Mouse (Mus musculus) G1E (cell line): Measurements from ENCODE around the gene Ephb1. TPM values are rescaled to one million over a fixed set of nuclear protein-coding genes. Genes with fewer than 3 reads are reported as not detected.

Source experiments
- ATAC-seq: 2 replicates; pipeline ENCODE4 v1.8.0; 2016; ENCODE audit warnings: mild to moderate bottlenecking; ENCODE audit not compliant: insufficient number of reproducible peaks, poor library complexity, low FRiP score, severe bottlenecking; ENCODE audit errors: extremely low read depth
- DNase-seq: peaks from one replicate; pipeline ENCODE4 v3.0.0; 2012; ENCODE audit warnings: low spot score
- H3K27me3 ChIP-seq: 2 replicates; pipeline ENCODE4 v1.6.1; 2012; ENCODE audit warnings: mild to moderate bottlenecking, low read length, inconsistent platforms; ENCODE audit not compliant: insufficient read depth
- H3K36me3 ChIP-seq: replicated peaks from 2 replicates; pipeline ENCODE3; 2012; ENCODE audit warnings: mild to moderate bottlenecking, inconsistent platforms
- H3K4me1 ChIP-seq: 2 replicates; pipeline ENCODE4 v1.6.1; 2012; ENCODE audit warnings: low read depth, low read length, inconsistent platforms, mixed read lengths; ENCODE audit not compliant: insufficient read depth
- H3K4me3 ChIP-seq: 2 replicates; pipeline ENCODE4 v1.5.1; 2012; ENCODE audit warnings: low read depth, mild to moderate bottlenecking, inconsistent platforms, low read length, moderate library complexity, mixed read lengths
- H3K9me3 ChIP-seq: replicated peaks from 2 replicates; pipeline ENCODE4 v1.6.1; 2012; ENCODE audit warnings: inconsistent platforms
- CTCF ChIP-seq: IDR thresholded peaks from 2 replicates; pipeline ENCODE4 v1.5.1; 2012; ENCODE audit warnings: low read depth, low read length, inconsistent platforms, mixed read lengths
- GATA1 ChIP-seq: IDR thresholded peaks from 2 replicates; pipeline ENCODE4 v1.6.1; 2012; ENCODE audit warnings: borderline replicate concordance, low read length, inconsistent platforms, mixed read lengths
- GATA2 ChIP-seq: IDR thresholded peaks from 2 replicates; pipeline ENCODE4 v1.6.1; 2012; ENCODE audit warnings: low read depth, low read length, inconsistent platforms, borderline replicate concordance
- POLR2AphosphoS5 ChIP-seq: IDR thresholded peaks from 2 replicates; pipeline ENCODE4 v1.6.1; 2012; ENCODE audit warnings: low read depth, low read length, inconsistent platforms; ENCODE audit not compliant: insufficient replicate concordance
- TAL1 ChIP-seq: conservative IDR thresholded peaks from 2 replicates; pipeline ENCODE4 v1.6.1; 2012; ENCODE audit warnings: low read depth, low read length, inconsistent platforms, mixed read lengths
- polyA plus RNA-seq: library from polyadenylated mRNA; stranded (reverse); fragments of >175 nt; gene quantifications from 2 replicates; pipeline ENCODE4 v1.2.3, GENCODE M21; 2012
- total RNA-seq, 2 experiments: library from RNA; stranded (forward) in 1 of 2; stranded (reverse) in 1 of 2; fragments of 200-1000 nt in 1 of 2; fragments of >200 nt in 1 of 2; fragmentation: Nextera tagmentation in 1 of 2; gene quantifications; 2 replicates each; pipeline ENCODE4 v1.2.3; 2014 to 2017

Gene Ephb1
- total and polyA plus RNA-seq, 3 experiments = 0.05 TPM; not detected in 2

GRCm38 (mm10) chr9:101903406-101903805, 451.1 kb downstream of the Ephb1 start:
- no peaks in the 10 kb centered on the region for H3K4me1 ChIP-seq
- no peak for DNase-seq
- H3K27me3 ChIP-seq = no peaks in the 10 kb centered on the region
- TF ChIP-seq GATA2 (no peak), TAL1 (no peak), CTCF (no peak), GATA1 (no peak), POLR2AphosphoS5 (no peak)
- no peak overlapping the region for H3K4me3 ChIP-seq
- no peaks in the 10 kb centered on the region for H3K36me3 ChIP-seq
- ATAC-seq = no peak
- H3K9me3 ChIP-seq = peaks cover 25% of the 10 kb centered on the region

GRCm38 (mm10) chr9:101897851-101898250, 456.6 kb downstream of the Ephb1 start:
- no peaks in the 10 kb centered on the region for H3K27me3 ChIP-seq
- peaks cover 12% of the 10 kb centered on the region for H3K9me3 ChIP-seq
- no peak for TF ChIP-seq TAL1
- TF ChIP-seq GATA1 = no peak
- no peak for TF ChIP-seq CTCF
- TF ChIP-seq GATA2 = no peak
- no peak for TF ChIP-seq POLR2AphosphoS5
- DNase-seq (no peak), ATAC-seq (no peak)
- H3K4me3 ChIP-seq = no peak overlapping the region
- no peaks in the 10 kb centered on the region for H3K4me1 ChIP-seq
- no peaks in the 10 kb centered on the region for H3K36me3 ChIP-seq

GRCm38 (mm10) chr9:101883295-101883694, 471.2 kb downstream of the Ephb1 start:
- Histone ChIP-seq H3K9me3 (peaks cover 52% of the 10 kb centered on the region), H3K36me3 (no peaks in the 10 kb centered on the region), H3K27me3 (no peaks in the 10 kb centered on the region), H3K4me1 (no peaks in the 10 kb centered on the region), H3K4me3 (no peak overlapping the region)
- DNase-seq = no peak
- no peak for TF ChIP-seq GATA2
- no peak for TF ChIP-seq TAL1
- no peak for TF ChIP-seq GATA1
- TF ChIP-seq CTCF = no peak
- no peak for TF ChIP-seq POLR2AphosphoS5
- no peak for ATAC-seq

GRCm38 (mm10) chr9:101877109-101877987, 477.1 kb downstream of the Ephb1 start:
- peaks cover 45% of the 10 kb centered on the region for H3K9me3 ChIP-seq
- ATAC-seq = no peak

GRCm38 (mm10) chr9:101875306-101875705, 479.2 kb downstream of the Ephb1 start:
- DNase-seq (no peak), ATAC-seq (no peak)
- H3K36me3 ChIP-seq = no peaks in the 10 kb centered on the region
- H3K27me3 ChIP-seq = no peaks in the 10 kb centered on the region
- H3K4me1 ChIP-seq = no peaks in the 10 kb centered on the region
- no peak for TF ChIP-seq GATA1
- no peak for TF ChIP-seq POLR2AphosphoS5
- TF ChIP-seq GATA2 = no peak
- TF ChIP-seq TAL1 = no peak
- no peak for TF ChIP-seq CTCF
- no peak overlapping the region for H3K4me3 ChIP-seq
- H3K9me3 ChIP-seq = peaks cover 43% of the 10 kb centered on the region

More at GRCm38 (mm10) chr9:101877109-101877987, 477.1 kb downstream of the Ephb1 start:
- TF ChIP-seq TAL1 (no peak), POLR2AphosphoS5 (no peak), GATA2 (no peak), GATA1 (no peak), CTCF (no peak)
- DNase-seq = no peak
- no peaks in the 10 kb centered on the region for H3K27me3 ChIP-seq
- H3K4me3 ChIP-seq = no peak overlapping the region
- H3K36me3 ChIP-seq = no peaks in the 10 kb centered on the region
- H3K4me1 ChIP-seq = no peaks in the 10 kb centered on the region

Other genes with a start within 250 kb of the Ephb1 start
- not detected in 2 replicates for gene Ky, start 151.1 kb upstream of the Ephb1 start, total RNA-seq (2014; fragmentation: Nextera tagmentation)
- gene Ky, start 151.1 kb upstream of the Ephb1 start, total RNA-seq (2017) = 0.05 TPM in 1 of 2 replicates, not detected in the other
- gene Ky, start 151.1 kb upstream of the Ephb1 start, polyA plus RNA-seq = not detected in 2 replicates